Mouse (Mus musculus) ZHBTc4 (cell line): ENCODE results near the gene BC048679.

Experiments
- DNase-seq: peaks from one replicate; pipeline ENCODE4 v3.0.0-alpha.2; 2011; ENCODE audit warnings: low read depth, low spot score

The BC048679 gene

DNA sequence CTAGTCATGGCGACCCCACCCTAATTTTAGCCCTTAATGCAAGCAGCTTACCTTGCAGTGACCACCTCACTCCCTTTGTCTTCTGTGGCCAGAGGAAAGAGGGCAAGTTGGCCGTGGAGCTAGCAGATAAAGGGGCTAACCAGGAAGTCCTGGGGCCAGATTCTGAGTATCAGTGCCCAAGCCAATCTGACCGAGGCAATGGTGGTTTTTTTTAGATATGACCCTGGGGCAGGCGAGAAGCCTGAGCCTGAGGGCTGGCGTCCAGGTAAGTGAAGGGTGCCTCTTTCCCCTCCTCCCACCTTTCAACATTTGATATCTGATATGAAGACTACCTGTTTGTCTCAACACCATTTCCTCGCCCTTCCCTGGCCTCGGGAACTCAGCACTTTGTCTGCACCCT, at the start of gene BC048679:
BC048679 (minus strand) TSS at position 101 of the 400 bp plus-strand sequence.
- DNase-seq = no peak

DNA sequence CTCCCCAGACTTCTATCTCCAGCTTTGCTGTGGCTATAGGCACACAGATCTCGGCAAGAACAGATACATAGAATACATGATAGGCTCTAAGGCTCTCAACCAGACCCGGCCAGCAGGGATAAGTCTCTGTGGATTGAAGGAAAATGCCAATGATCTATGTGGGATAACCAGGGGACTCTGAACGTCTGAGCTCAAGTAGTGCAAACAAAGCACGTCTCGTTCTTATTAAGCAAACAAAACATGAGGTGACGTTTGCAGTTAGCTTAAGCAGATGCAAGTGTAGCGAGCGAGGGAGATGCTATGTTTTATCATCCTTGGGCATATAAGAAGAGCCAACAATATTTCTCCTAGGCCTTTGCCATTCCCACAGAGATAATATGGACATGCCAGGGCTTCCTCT, 44.9 kb upstream of the BC048679 start:
- DNase-seq = no peak

DNA sequence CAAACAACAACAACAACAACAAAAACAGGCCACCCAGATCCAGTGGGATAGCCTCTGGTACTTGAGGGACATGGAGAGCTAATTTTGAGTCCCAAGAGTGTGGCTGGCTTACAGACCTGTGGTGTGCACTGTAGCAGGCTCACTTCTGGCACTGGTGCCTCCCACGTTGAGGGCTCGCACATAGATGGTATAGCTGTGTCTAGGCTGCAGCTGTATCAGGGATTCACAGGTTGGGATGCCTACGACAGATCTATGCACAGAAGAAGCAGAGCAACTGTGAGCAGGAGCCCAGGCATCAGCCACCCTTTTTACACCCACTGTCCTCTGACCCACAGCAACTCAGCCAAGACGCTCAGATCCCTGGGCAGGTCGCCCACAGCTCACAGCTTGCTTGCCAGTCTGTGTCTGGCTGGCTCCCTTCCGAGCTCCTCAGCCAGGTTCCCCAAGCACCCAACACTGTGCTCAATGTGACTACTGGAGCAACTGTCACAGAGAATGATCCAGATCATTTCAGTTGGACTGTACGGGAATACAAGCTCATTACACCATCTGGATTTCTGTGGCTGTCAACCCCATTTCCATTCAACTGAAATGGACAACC, 43.9 kb upstream of the BC048679 start:
- no peak for DNase-seq

DNA sequence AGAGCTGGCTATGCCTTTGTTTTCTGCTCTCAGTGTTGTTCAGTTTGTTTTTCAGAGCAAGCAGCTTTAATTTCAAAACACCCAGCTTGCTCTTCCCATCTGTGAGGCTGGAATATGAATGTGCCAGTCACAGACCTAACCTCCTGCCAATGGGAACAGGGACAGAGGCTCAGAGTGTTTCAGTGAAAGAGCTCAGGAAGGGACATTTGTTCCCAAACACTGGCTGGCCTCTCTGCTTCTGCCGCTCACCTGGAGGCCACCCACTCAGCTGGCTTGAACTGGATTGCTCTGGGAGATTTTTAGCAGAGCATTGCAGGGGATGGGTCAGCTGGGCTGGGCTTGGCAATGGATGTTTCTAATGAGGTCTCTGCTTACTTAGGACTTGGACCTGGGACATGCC, 42.9 kb upstream of the BC048679 start:
- no peak for DNase-seq

DNA sequence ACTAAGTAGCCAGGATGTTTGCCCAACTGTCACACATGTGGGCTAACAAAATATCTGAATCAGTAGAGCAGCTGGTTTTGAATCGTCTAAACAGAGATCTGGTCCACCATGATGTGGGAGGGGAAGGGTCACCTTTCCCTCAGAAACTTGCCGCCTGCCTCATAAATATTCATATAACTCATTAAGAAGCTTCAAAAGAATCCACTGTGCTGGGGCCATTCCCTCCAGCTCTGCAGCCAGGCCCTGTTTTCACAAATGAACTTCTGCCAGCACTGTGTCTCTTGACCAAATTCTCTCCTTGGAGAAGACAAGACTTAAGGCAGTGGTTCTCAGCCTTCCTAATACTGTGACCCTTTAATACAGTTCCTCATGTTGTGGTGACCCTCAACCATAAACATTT, 41.5 kb upstream of the BC048679 start:
- peak; percentile 55 for DNase-seq

DNA sequence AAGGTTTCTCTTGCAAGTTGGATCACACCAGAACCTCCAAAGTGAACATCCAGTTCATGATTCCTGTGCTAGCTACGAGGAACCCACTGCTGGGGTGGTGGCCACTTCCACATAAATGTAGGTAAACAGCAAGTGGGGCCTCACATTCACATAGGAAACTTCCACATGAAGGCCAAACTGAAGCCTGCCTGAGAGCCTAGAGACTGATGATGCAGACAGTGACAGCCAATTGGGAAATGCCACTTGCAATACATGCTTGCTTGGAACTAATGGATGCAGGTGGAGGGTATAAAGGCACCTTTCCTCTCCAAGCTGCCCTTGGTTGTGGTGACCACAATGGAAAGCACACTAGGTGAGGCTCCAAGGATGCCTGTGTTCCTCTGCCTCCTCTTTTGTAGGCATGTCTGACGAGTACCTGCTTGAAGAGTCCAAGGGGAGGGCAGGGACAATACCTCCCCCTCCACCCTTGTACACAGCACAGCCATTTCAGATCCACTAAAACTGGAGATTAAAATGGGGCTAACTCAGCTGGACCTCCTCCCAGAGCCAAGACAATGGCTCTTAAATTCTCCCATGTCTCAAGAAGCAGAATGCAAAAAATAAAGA, 40.1 kb upstream of the BC048679 start:
- DNase-seq = no peak

DNA sequence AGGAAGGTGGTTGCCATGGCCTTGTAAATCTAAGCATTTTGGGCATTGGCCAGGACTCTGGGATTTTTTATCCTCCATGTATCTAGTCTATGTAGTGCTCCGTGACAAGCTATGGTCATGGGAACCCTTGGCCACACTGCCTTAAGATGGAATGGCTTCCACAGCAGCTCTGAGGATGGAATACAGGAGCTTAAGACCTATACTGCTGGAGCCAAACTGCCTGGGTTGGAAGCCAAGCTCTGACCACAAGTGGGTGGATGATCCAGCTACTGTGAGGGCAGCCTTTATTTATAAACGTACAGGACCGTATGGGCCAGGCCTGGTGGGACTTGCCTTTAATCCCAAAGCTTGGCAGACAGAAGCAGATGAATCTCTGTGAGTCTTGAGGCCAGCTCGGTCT, 38.4 kb upstream of the BC048679 start:
- no peak for DNase-seq

DNA sequence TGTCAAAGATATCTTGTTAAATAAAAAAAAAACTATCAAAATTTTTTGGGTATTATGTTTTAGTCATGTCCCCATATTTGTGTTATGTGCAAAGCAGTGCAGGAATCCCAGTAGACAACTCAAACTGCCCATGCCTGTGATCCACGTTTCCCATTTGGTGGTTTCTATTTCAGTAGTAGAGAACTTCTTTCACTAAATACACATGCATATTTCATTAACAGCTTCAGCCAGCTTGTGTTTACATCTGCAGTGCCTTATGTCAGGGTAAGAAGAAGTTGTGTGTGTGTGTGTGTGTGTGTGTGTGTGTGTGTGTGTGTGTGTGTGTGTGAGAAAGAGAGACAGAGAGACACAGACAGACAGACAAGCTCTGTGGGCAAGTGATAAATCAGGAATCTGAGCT, 33.4 kb upstream of the BC048679 start:
- no peak for DNase-seq

DNA sequence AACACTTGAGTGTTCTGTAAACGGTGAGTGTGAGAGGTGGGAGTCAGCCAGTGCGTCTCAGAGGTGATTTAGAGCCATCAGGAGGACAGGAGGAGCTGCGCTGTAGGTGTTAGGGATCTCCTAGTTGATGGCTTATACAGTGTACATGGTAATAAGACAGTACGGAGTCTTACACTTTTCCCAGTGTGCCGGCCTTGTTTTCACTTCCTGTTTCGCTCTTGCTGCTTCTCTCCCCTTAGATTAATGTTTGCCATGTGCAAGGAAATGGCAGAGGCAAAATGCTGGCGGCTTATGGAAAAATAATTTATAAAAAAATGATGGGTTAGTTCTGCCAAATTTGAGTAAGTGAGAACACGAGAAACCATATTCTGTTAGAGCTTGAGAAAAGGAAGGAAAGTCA, 30.8 kb upstream of the BC048679 start:
- no peak for DNase-seq

DNA sequence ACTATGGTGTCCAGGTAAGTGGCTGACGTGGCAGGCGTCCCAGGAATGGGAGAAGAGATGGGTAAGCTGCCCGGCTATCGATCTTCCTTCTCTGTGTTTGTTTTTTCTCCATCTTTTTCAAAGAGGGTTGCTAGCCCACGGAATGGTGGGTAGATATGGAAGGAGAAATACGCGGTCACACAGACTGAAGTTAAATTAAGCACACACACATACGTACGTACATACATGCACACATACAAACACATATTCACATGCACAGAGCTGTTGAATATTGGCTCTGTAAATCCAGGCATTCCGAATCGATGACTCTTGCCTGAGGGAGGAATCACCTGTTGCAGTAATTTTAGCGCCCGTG, 25.6 kb upstream of the BC048679 start:
- no peak for DNase-seq

DNA sequence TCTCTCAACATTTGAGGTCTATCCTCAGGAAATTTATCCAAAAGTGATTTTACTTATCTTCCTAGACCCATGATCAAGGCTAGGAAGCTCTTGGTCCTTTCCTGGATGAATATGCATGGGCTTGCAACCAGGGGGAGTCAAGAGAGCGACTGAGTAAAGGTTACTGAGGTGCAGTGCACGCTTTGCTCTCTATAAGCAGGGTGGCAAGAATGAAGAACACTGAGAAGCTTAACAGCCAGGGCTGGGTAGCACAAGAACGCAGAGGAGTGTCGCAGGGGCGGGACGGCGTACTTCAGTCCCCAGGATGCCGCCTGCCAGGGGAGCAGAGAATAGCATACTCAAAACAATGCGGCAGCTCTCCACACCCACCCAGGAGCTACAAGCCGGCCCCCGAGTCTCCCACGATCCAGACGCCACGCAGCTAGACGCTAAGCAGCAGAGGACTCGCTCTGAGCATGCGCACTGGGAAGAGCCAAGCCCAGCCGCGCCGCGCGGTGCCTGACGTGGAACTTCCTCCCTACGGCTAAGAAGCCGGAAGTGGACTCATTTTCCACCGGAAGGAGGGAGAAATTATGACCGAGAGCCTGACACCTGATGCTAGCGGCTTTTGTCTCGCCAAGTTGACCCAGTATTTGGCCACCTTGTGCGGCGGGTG, 25.1 kb upstream of the BC048679 start:
- DNase-seq = peak; percentile 99

DNA sequence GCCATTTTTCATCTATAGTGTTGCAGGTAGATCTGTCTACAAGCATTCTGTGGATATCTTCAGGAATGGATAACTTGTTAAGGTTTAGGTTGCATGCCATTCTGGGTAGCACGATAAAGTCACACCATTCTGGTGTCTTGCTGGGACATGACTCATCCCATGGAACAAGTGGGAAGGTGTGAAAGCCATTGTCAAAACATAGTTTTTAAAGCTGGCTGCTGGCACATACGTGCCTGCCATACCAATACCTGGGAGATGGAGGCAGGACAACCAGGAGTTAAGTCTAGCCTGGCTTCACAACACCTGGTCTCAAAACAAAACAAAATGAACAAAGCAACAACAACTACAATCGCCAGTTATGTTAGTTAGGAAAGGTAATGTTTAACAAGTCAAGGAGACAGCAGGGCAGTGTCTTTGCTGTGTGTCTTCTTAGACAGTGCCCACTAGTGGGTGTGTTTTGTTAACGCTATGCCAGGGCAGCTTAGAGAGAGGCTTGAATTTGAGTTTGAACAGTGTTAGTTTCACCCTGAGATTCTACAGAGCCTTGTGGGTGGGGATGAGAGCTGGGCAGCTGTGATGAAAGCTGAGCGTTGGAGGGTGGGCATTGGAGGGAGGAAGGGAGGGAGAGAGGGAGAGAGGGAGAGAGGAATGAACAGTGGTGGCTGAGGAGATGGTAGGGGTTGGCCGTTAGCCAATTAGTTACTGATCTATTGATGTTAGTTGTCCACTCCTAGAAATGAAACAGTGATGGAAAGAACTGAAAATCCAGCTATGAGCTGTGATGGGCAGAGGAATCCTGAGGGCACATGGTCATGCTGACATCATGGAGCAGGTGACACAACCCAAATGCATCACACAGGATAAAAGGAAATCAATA, 18.3 kb upstream of the BC048679 start:
- no peak for DNase-seq

DNA sequence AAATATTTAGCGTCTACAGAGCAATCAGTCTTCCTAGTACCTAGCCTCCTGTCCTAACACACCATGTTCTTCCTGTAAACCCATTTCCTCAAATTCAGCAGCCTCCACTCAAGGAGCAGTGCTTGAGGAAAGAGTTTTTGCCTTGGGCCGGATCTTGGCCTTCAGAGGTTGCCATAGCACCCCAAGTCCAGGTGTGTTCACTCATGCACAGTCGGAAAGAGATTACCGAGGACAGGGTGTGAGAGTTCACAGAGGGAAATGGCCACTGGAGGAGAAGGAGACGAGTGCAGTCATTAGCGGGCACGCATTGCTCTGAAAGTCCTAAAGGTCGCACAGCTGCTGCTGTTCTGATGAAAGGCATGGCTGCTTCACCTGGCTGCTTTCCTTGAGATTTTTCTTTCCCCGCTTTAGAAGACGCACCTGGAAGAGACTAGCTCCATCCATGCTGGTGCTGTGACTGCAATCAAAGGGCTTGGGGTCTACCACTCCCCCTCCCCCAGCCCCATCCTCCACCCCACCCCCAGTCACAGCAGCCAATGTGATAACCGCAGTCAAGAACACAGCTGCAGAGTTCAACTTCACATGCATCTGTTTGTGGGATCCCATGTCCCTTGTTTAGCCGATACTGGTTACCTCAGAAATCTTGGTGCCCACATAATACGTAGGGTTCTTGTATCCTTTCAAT, 17.0 kb upstream of the BC048679 start:
- peak; percentile 70 for DNase-seq

DNA sequence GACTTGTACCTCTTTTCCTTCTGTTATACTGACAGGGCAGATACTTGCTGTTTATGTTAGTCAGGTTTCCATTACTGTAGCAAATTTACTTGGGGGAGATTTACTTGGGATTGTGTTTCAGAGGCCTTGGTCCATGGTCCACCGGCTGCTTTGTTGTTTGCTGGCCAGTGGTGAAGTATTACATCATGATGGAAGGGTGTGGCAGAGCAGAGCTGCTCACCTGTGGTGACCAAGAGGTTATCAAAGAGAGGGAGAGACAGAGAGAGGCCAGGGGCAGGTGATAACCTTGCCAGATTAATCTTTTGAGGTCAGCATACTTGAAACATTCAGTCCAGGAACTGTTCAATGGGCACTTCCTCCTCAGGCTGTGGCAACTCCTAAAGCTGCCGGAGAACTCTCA, 3.0 kb upstream of the BC048679 start:
- no peak for DNase-seq

DNA sequence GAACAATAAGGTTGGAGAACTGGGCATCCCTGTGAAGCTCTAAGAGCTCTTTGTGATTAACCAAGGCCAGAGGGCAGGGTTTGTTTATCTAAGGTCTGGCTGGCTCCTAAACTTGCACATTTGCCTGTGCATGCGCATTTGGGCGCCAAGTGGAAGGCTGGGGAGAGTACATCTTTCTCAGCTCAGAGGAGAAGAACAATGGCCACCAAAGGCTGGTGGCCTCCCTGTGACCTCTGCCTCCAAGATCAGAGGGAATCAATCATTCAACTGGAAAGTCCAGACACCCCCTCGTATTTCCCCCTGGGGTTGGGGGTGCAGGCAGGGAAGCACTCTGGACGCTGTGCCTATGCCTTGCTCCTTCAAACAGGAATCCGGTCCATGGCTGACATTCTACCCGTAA, 910 bp downstream of the BC048679 start:
- DNase-seq = peak; percentile 32

DNA sequence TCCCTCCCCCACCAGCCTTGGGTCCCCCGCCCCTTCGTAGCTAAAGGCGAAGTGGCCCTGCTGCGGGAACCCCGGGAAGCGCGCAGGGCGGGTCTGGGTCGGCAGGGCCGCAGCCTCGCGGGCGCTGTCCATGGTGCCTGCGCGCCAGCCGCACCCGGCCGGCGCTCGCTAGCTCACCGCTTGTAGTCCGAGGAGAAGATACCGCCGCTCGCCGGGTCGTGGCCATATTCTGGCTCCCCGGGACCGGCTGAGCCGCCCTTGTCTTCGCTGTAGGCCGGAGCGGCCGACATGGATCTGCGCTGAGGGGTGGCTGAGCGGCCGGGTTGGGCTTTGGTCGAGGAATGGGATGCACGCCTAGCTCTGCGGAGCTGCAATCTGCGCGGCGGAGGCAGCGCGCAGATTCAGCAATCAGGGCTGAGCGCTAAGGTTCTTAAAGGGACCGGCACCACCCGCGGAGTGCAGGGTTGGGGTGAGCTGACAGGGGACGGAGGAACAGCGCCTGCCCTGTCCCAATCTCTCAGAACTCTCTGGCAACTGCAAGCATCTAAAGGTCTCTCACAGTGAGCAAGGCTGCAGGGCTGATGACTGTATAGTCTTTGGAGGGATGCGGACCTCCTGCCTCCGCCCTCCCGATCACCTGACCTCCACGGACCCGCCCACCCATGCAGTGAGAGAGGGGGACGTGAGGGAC, 4.6 kb downstream of the BC048679 start, which contains the start of gene Ap3b2:
Ap3b2 (minus strand) TSS at position 595 of the 691 bp plus-strand sequence.
- peak; percentile 90 for DNase-seq

DNA sequence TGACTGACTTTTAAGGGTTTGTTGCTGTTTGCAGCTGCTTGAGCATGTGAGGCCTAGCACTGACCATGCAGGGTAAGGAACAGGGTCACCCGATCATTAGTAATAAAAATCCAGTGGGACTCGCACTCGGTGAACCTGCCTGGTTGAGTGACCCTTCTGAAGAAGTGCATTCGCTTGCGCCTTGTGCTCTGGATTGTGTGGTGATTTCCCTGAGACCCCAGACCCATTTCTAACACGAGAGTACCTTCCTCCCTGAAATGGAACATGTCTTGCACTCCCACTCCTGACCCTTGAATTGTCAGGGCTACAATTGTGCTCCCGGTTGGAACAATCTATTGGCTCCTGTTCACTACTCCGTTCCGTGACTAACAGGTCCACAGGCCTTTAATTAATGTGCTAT, 5.5 kb downstream of the BC048679 start:
- DNase-seq = no peak

DNA sequence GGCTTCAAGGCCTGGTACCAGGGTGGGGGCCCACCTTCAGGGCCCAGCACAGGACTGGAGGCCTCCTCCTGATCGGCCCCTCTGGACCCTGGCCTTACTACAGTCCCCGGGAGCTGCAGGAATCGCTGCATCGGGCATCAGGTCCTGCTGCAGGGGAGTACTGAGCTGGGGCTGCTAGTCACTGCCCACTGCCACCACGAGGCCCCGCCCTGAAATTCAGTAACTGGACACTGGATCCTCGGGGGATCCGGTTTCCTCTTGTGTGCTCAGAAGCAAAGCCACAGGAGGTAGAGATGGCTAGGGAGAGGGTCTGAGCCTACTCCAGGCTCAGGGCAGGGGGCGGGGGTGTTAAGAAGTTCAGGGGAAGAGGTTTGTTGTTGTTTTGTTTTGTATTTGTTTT, 8.4 kb downstream of the BC048679 start:
- DNase-seq = no peak

DNA sequence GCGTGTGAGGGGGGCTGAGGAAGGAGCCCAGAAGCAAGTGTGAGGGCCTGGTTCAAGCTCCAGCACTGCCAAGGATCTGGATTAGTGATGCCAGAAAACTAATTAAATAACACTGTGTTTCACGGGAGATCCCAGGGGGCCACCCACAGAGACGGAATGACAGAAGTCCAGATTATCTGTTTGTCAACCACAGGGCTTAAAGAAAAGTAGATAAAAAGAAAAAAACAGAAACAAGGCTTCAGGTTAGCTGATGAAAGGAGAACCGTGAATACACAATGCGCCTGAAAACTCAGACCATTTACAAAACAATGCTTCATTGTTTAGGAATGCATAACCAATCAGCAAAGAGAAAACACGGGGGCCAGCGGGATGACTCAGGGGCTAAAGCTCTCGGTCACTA, 17.3 kb downstream of the BC048679 start:
- DNase-seq = peak; percentile 95

DNA sequence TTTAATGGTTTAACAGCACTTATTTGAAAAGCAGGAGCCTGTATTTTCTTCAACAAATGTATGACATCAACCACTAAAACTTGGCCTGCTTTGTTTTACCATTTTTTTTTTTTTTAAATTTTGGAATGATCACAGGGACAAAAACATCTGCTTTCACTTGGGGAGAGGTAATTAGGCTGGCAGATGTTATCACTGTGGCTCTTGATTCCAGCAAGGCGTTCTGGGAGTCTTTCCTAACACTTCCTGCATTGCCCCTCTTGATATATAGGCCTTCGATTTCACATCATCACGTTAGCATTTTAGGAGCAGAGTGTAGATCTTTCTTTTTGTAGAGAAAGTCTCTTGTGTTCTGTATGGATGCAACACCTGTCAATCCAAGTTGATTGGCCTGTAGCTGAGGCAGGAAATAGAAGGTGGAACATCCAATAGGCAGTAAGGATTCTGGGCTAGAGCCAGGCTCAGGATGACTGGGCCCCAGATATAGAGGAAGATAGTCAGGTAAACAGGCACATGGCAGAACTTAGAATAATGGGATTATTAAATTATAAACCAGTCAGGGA, 18.5 kb downstream of the BC048679 start:
- DNase-seq = peak; percentile 72

DNA sequence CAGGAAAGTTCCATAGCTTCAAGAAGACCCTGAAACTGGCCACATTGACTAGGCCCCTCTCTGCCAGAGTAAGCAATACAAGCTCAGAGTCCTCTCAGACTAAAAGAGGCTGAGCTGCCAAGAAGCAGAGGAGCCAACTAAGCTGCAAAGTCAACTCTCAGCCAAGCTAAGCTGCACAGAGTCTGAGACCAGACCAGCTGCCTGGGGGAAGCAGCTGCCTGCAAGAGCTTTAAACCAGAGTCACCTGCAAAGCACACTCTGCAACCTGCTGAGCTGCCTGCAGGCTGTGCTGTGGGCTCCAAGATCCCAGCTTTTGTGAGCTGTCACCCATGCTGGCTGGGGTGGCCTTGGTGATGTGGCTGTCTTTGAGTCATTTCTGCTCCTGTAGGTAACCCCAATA, 19.8 kb downstream of the BC048679 start:
- peak; percentile 50 for DNase-seq
